Mouse (Mus musculus) liver, embryonic 14.5 days (tissue): ENCODE data around the gene Cacng1.

Source experiments
- CTCF ChIP-seq: IDR thresholded peaks from 2 replicates; pipeline ENCODE4 v1.5.1; 2016; ENCODE audit warnings: antibody characterized with exemption, low read depth, control low read depth
- EP300 ChIP-seq: IDR thresholded peaks from 2 replicates; pipeline ENCODE4 v1.6.1; 2016; ENCODE audit warnings: antibody characterized with exemption, low read depth

- no peak for TF ChIP-seq CTCF
- no peak for TF ChIP-seq EP300
These were observed 8.3 kb upstream of the Cacng1 start for GRCm38 (mm10) chr11:107724603-107725002.
